26 mouse cellular contexts compared by ENCODE assay signal in genomic region chr9:101739322-101739721, GRCm38 (mm10).
A peak's percentile ranks its signal among the peaks of the same experiment; 100 is the strongest.
DNase-seq lines count a peak whose midpoint lies in the region; ATAC-seq lines count a peak whose summit lies in the region.
"Had no signal": no experiment of that assay in that cellular context is flagged by ENCODE, and none has a peak within 500 bp of the region (broad histone marks: within the 10 kb centered on the region; RNA-seq: fewer than 3 reads in every experiment).

No protein-coding gene starts in this region.

- no peak overlapping the region for H3K9ac ChIP-seq in embryonic facial prominence, embryonic 14.5 days (ENCODE audit: low read depth, low read length)
- H3K9ac ChIP-seq: embryonic facial prominence, embryonic 13.5 days; heart, embryonic 13.5 days; hindbrain, embryonic 13.5 days; kidney, embryonic 15.5 days; limb, embryonic 15.5 days; liver, embryonic 15.5 days; neural tube, embryonic 15.5 days had no signal

- H3K4me3 ChIP-seq in embryonic facial prominence, embryonic 14.5 days (ENCODE audit: low read depth, low read length): no peak overlapping the region
- H3K4me3 ChIP-seq: embryonic facial prominence, embryonic 13.5 days; heart, embryonic 13.5 days; hindbrain, embryonic 13.5 days; kidney, embryonic 15.5 days; limb, embryonic 15.5 days; liver, embryonic 15.5 days; megakaryocyte, embryonic 14.5 days; myocyte; neural tube, embryonic 15.5 days had no signal

- no peak overlapping the region for H3K27ac ChIP-seq in embryonic facial prominence, embryonic 14.5 days (replicated peaks; ENCODE audit: low read depth, low read length)
- H3K27ac ChIP-seq: embryonic facial prominence, embryonic 13.5 days; heart, embryonic 13.5 days; hindbrain, embryonic 13.5 days; kidney, embryonic 15.5 days; limb, embryonic 15.5 days; liver, embryonic 15.5 days; neural tube, embryonic 15.5 days had no signal

- WGBS in embryonic facial prominence, embryonic 14.5 days: 33% methylated on average over 10 of the region's 10 CpGs

- intact Hi-C loops in left cerebral cortex, postnatal 10 days (cut with DNase I): no loop called here

- H3K36me3 ChIP-seq in embryonic facial prominence, embryonic 14.5 days (ENCODE audit: control insufficient read depth, insufficient read depth, low read length): no peaks in the 10 kb centered on the region
- H3K36me3 ChIP-seq: embryonic facial prominence, embryonic 13.5 days; heart, embryonic 13.5 days; hindbrain, embryonic 13.5 days; kidney, embryonic 15.5 days; limb, embryonic 15.5 days; liver, embryonic 15.5 days; neural tube, embryonic 15.5 days had no signal

- H3K4me2 ChIP-seq in embryonic facial prominence, embryonic 14.5 days (ENCODE audit: low read depth, low read length): peak overlapping the region; percentile 7; the same call in 1 of the 2 replicates
- H3K4me2 ChIP-seq: embryonic facial prominence, embryonic 13.5 days; heart, embryonic 13.5 days; hindbrain, embryonic 13.5 days; kidney, embryonic 15.5 days; limb, embryonic 15.5 days; liver, embryonic 15.5 days; neural tube, embryonic 15.5 days had no signal

- H3K4me1 ChIP-seq in embryonic facial prominence, embryonic 14.5 days (ENCODE audit: control insufficient read depth, insufficient read depth, low read length): no peaks in the 10 kb centered on the region
- H3K4me1 ChIP-seq: limb, embryonic 15.5 days; liver, embryonic 15.5 days; megakaryocyte, embryonic 14.5 days had no signal

- ATAC-seq in embryonic facial prominence, embryonic 14.5 days (ENCODE audit: low read depth): no peak
- ATAC-seq: forebrain, embryonic 16.5 days; inflammation-experienced regulatory T-cells, adult 6 months had no signal

- no peaks in the 10 kb centered on the region for H3K9me3 ChIP-seq in embryonic facial prominence, embryonic 14.5 days (ENCODE audit: control insufficient read depth, low read length)
- H3K9me3 ChIP-seq: embryonic facial prominence, embryonic 13.5 days; heart, embryonic 13.5 days; hindbrain, embryonic 13.5 days; kidney, embryonic 15.5 days; limb, embryonic 15.5 days; liver, embryonic 15.5 days; neural tube, embryonic 15.5 days had no signal

- H3K27me3 ChIP-seq in embryonic facial prominence, embryonic 14.5 days (replicated peaks; ENCODE audit: control insufficient read depth, insufficient read depth, low read length): no peaks in the 10 kb centered on the region
- H3K27me3 ChIP-seq: CH12.LX; embryonic facial prominence, embryonic 13.5 days; hindbrain, embryonic 13.5 days; limb, embryonic 15.5 days; liver, embryonic 15.5 days; megakaryocyte, embryonic 14.5 days; neural tube, embryonic 15.5 days had no signal

- DNase-seq in frontal cortex, postnatal 36 days (ENCODE audit: low spot score in 2 of 2): peak; percentile 6 to 19
- DNase-seq in frontal cortex, postnatal 10 days (ENCODE audit: low spot score in 2 of 2): no peak
- peak; percentile 27 for DNase-seq in layer of hippocampus, adult 9-11 months
- DNase-seq in layer of hippocampus, postnatal 25 days (ENCODE audit: extremely low spot score in 1 of 2, low spot score in 1 of 2): no peak
- peak; percentile 40 for DNase-seq in brain, adult 2 months (ENCODE audit: low read depth, low spot score)
- peak; percentile 53 for DNase-seq in embryonic facial prominence, embryonic 14.5 days (ENCODE audit: low spot score)
- DNase-seq in left cerebral cortex, postnatal 10 days (ENCODE audit: extremely low spot score in 1 of 2, low spot score in 2 of 2): no peak
- DNase-seq in natural killer cell, adult 2 months (ENCODE audit: low spot score in 2 of 2): no peak
- DNase-seq: adrenal gland, postnatal 25 days; cerebellum, adult 11-12 months; cerebellum, postnatal 14 days; heart, adult 18-20 months; midbrain, embryonic 14.5 days; right cerebral cortex, postnatal 25 days had no signal

Comparison
In these comparisons a context has a peak if more than half of its experiments do, and no peak if none do; other contexts are left out.
1. DNase-seq: peak in frontal cortex, postnatal 36 days (2 of 2), layer of hippocampus, adult 9-11 months (single experiment), brain, adult 2 months (single experiment) and embryonic facial prominence, embryonic 14.5 days (single experiment); none in frontal cortex, postnatal 10 days (0 of 2), layer of hippocampus, postnatal 25 days (0 of 2), left cerebral cortex, postnatal 10 days (0 of 2) and natural killer cell, adult 2 months (0 of 2).